Mouse (Mus musculus): ENCODE measurements around the gene Gemin5. TPM values are rescaled to one million over a fixed set of nuclear protein-coding genes. Genes with fewer than 3 reads are reported as not detected.

The Gemin5 gene
- total and polyA plus RNA-seq, 3 experiments, result 66.7 to 89.6 (median 88.6) TPM

GRCm38 (mm10) chr11:58125021-58125420 is 43.3 kb downstream of the Gemin5 start:
- Histone ChIP-seq H3K4me2 (ENCODE audit: insufficient read depth, low read depth, poor library complexity, severe bottlenecking) (no peak overlapping the region), H3K27ac (ENCODE audit: insufficient read depth, low read depth) (no peak overlapping the region), H3K36me3 (replicated peaks in 1 of 2; ENCODE audit: control insufficient read depth in 1 of 2, insufficient read depth in 1 of 2, low read length in 1 of 2) (peaks cover 90 to 97% of the 10 kb centered on the region in 2 experiments), H3K4me1 (ENCODE audit: control insufficient read depth in 1 of 2, insufficient read depth in 2 of 2) (no peaks in the 10 kb centered on the region), H3K9me3 (replicated peaks; ENCODE audit: low read length) (no peaks in the 10 kb centered on the region), H3K79me2 (replicated peaks; ENCODE audit: control insufficient read depth, extremely low read depth, insufficient read depth, poor library complexity, severe bottlenecking) (no peaks in the 10 kb centered on the region), H3K9ac (ENCODE audit: insufficient read depth, low read depth) (no peak overlapping the region), H3K27me3 (replicated peaks) (no peaks in the 10 kb centered on the region), H3K4me3 (replicated peaks in 1 of 3; ENCODE audit: low read depth in 2 of 3, low read length in 2 of 3, poor library complexity in 1 of 3) (no peak overlapping the region)
- in situ Hi-C loops (cut with MboI; ENCODE audit: low pct_ligation_motif_present, low pct_unique_long_range_greater_than_20kb, low sequenced_read_pairs), result no loop called here
- TF ChIP-seq NELFE (IDR thresholded peaks at IDR 0.05; ENCODE audit: low read depth, low read length) (no peak), PAX5 (IDR thresholded peaks at IDR 0.05; ENCODE audit: low read length) (no peak), MAFK (IDR thresholded peaks at IDR 0.05; ENCODE audit: insufficient replicate concordance, low read length) (no peak), RCOR1 (conservative IDR thresholded peaks at IDR 0.05; ENCODE audit: low read depth, low read length) (no peak), JUN (IDR thresholded peaks at IDR 0.05; ENCODE audit: insufficient read depth, low read depth, low read length) (no peak), EP300 (IDR thresholded peaks at IDR 0.05; ENCODE audit: low read length) (no peak), KAT2A (IDR thresholded peaks at IDR 0.05; ENCODE audit: insufficient replicate concordance, low read length) (no peak), TCF12 (IDR thresholded peaks at IDR 0.05; ENCODE audit: low read depth, low read length) (no peak), NRF1 (IDR thresholded peaks at IDR 0.05; ENCODE audit: low read depth, low read length) (no peak), IRF4 (IDR thresholded peaks at IDR 0.05; ENCODE audit: low read depth, low read length) (no peak), JUND (conservative IDR thresholded peaks at IDR 0.05; ENCODE audit: low read depth, low read length) (no peak), RAD21 (IDR thresholded peaks at IDR 0.05; ENCODE audit: low read depth, low read length) (no peak), ZNF384 (IDR thresholded peaks at IDR 0.05; ENCODE audit: low read depth, low read length) (no peak), MAX (IDR thresholded peaks at IDR 0.05; ENCODE audit: low read length) (no peak), USF2 (conservative IDR thresholded peaks at IDR 0.05; ENCODE audit: low read depth, low read length) (no peak), USF1 (IDR thresholded peaks at IDR 0.05; ENCODE audit: low read depth, low read length) (no peak), HCFC1 (IDR thresholded peaks at IDR 0.05; ENCODE audit: low read depth, low read length) (no peak), UBTF (IDR thresholded peaks at IDR 0.05; ENCODE audit: low read depth, low read length) (no peak)
- dilution Hi-C loops (cut with MboI; ENCODE audit: extremely low pct_ligation_motif_present, extremely low pct_unique_long_range_greater_than_20kb, low sequenced_read_pairs), result no loop called here
- no peak for DNase-seq (ENCODE audit: extremely low read depth)

GRCm38 (mm10) chr11:58123711-58124110 is 44.6 kb downstream of the Gemin5 start:
- in situ Hi-C loops (cut with MboI; ENCODE audit: low pct_ligation_motif_present, low pct_unique_long_range_greater_than_20kb, low sequenced_read_pairs), result no loop called here
- Histone ChIP-seq H3K4me3 (replicated peaks in 1 of 3; ENCODE audit: low read depth in 2 of 3, low read length in 2 of 3, poor library complexity in 1 of 3) (no peak overlapping the region), H3K79me2 (replicated peaks; ENCODE audit: control insufficient read depth, extremely low read depth, insufficient read depth, poor library complexity, severe bottlenecking) (no peaks in the 10 kb centered on the region; the same call in 1 of the 2 replicates), H3K36me3 (replicated peaks in 1 of 2; ENCODE audit: control insufficient read depth in 1 of 2, insufficient read depth in 1 of 2, low read length in 1 of 2) (peaks cover 87 to 96% of the 10 kb centered on the region in 2 experiments), H3K4me2 (ENCODE audit: insufficient read depth, low read depth, poor library complexity, severe bottlenecking) (no peak overlapping the region), H3K9ac (ENCODE audit: insufficient read depth, low read depth) (no peak overlapping the region), H3K27ac (ENCODE audit: insufficient read depth, low read depth) (no peak overlapping the region), H3K27me3 (replicated peaks) (no peaks in the 10 kb centered on the region), H3K4me1 (ENCODE audit: control insufficient read depth in 1 of 2, insufficient read depth in 2 of 2) (no peaks in the 10 kb centered on the region), H3K9me3 (replicated peaks; ENCODE audit: low read length) (no peaks in the 10 kb centered on the region)
- DNase-seq (ENCODE audit: extremely low read depth), result no peak
- TF ChIP-seq JUND (conservative IDR thresholded peaks at IDR 0.05; ENCODE audit: low read depth, low read length) (no peak), RAD21 (IDR thresholded peaks at IDR 0.05; ENCODE audit: low read depth, low read length) (no peak), ELF1 (IDR thresholded peaks at IDR 0.05; ENCODE audit: low read depth, low read length) (no peak), MAFK (IDR thresholded peaks at IDR 0.05; ENCODE audit: insufficient replicate concordance, low read length) (no peak), MYC (IDR thresholded peaks at IDR 0.05; ENCODE audit: low read depth, low read length) (no peak), CTCF (conservative IDR thresholded peaks at IDR 0.05 in 1 of 2, IDR thresholded peaks at IDR 0.05 in 1 of 2; ENCODE audit: low read depth in 2 of 2, low read length in 2 of 2) (no peak), UBTF (IDR thresholded peaks at IDR 0.05; ENCODE audit: low read depth, low read length) (no peak), ETS1 (conservative IDR thresholded peaks at IDR 0.05; ENCODE audit: low read depth, low read length) (no peak), JUN (IDR thresholded peaks at IDR 0.05; ENCODE audit: insufficient read depth, low read depth, low read length) (no peak), NELFE (IDR thresholded peaks at IDR 0.05; ENCODE audit: low read depth, low read length) (no peak), KAT2A (IDR thresholded peaks at IDR 0.05; ENCODE audit: insufficient replicate concordance, low read length) (no peak), MAZ (IDR thresholded peaks at IDR 0.05; ENCODE audit: low read depth, low read length) (no peak), ZC3H11A (IDR thresholded peaks at IDR 0.05; ENCODE audit: low read depth, low read length) (no peak), GABPA (IDR thresholded peaks at IDR 0.05; ENCODE audit: insufficient replicate concordance, low read depth, low read length) (no peak), USF2 (conservative IDR thresholded peaks at IDR 0.05; ENCODE audit: low read depth, low read length) (no peak), ZNF384 (IDR thresholded peaks at IDR 0.05; ENCODE audit: low read depth, low read length) (no peak), POLR2AphosphoS2 (IDR thresholded peaks at IDR 0.05; ENCODE audit: low read depth, low read length) (no peak; the same call in 1 of the 2 replicates), E2F4 (IDR thresholded peaks at IDR 0.05; ENCODE audit: insufficient replicate concordance, low read depth, low read length) (no peak), HCFC1 (IDR thresholded peaks at IDR 0.05; ENCODE audit: low read depth, low read length) (no peak)
- dilution Hi-C loops (cut with MboI; ENCODE audit: extremely low pct_ligation_motif_present, extremely low pct_unique_long_range_greater_than_20kb, low sequenced_read_pairs), result no loop called here

All from CH12.LX (cell line).